Mouse (Mus musculus): ENCODE results near the gene Senp6.
"Not testable (repeated sequence)": the region's sequence is repeated elsewhere in the genome, so short reads cannot be mapped to it uniquely, and the experiment has no call there.

The Senp6 gene

GRCm38 (mm10) chr9:80074949-80075348 lies 8.2 kb downstream of the Senp6 start:
- no peak for DNase-seq (ENCODE audit: low spot score)

DNA sequence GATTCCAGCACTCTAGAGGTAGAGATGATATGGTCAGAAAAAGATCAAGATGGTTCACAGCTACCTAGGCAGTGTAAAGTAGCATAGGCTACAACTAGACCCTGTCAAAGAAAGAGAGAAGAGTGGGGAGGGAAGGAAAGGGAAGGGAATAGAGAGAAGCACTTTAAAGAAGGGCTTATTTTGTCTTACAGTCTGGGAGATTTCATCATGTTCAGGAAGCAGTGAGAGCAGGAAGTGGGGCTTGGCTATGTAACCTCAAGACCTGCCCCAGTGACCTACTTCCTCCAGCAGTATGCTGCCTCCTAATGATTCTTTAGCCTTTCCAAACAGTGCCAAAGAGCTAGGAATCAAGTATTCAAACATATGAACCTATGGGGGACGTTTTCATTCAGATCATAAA lies 14.2 kb downstream of the Senp6 start:
- DNase-seq (ENCODE audit: low spot score) = no peak

DNA sequence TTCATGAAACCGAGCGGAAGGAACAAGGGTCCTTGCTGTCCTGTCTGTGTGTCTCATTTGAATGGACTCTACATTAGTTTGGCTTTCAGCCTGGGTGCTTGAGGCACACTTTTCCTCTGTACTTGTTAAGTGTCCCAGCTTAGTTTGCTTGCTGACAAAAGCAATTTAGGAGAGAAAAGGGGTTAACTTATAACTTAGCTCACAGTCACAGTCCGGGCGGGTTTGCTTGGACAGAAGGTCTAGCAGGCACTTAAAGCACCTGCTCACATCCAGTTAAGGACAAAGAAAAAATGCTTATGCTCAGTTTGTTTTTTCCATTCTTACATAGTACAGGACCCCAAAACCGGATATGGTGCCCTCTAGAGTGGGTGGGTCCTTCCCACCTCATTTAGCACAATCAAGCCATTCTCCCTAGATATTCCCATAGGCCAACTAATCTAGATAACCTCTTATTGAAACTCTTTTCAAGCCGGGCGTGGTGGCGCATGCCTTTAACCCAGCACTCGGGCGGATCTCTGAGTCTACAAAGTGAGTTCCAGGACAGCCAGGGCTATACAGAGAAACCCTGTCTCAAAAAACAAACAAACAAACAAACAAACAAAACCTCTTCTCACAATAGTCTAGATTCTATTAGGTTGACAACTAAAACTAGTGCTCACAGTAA lies 17.9 kb downstream of the Senp6 start:
- no peak for DNase-seq (ENCODE audit: low spot score)

DNA sequence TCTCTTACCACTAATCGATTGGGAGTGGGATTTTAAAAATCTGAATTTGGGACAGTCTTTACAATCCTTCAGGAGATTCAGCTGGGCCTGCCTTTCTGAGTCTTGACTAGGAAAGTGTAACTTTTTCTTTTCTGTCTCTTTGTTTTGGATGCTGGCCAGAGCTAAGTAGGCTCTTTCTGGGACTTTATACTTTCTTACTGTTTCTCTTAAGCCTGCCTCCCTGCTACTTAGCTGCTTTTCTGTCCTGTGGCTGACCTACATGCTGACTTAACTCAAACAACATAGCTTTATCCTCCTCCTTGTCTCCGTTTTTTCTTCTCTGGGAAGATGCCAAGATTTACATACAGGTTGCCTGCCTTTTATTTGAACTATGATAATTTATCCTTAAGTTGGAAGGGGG lies 19.0 kb downstream of the Senp6 start:
- DNase-seq (ENCODE audit: low spot score) = no peak

DNA sequence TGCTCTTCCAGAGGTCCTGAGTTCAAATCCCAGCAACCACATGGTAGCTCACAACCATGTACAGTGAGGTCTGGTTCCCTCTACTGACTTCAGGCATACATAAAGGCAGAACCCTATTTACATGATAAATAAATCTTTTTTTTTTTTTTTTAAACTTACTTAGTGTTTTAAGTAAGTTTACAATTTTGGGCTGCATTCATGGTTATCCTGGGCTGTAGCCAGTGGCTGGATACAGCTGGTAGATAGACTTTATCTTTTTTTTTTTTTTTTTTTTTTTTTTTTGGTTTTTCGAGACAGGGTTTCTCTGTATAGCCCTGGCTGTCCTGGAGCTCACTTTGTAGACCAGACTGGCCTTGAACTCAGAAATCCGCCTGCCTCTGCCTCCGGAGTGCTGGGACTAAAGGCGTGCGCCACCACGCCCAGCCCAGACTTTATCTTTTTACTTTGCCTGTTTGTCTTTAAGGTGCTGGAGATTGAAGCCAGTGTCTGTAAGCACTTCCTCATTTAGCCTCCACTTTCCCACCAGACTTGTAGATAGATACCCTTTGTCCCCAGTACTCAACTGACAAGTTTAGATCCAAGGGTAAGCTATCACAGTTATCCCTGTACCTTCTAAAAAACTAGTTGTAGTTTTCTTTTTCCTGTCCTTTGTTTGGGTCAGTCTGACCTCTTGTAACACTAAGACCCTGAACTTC lies 19.7 kb downstream of the Senp6 start:
- not testable (repeated sequence) for DNase-seq (ENCODE audit: low spot score)

GRCm38 (mm10) chr9:80089409-80089808 lies 22.7 kb downstream of the Senp6 start:
- DNase-seq (ENCODE audit: low spot score) = no peak

- DNase-seq (ENCODE audit: low spot score) = no peak
These were observed 29.6 kb downstream of the Senp6 start for GRCm38 (mm10) chr9:80096325-80096724.

DNA sequence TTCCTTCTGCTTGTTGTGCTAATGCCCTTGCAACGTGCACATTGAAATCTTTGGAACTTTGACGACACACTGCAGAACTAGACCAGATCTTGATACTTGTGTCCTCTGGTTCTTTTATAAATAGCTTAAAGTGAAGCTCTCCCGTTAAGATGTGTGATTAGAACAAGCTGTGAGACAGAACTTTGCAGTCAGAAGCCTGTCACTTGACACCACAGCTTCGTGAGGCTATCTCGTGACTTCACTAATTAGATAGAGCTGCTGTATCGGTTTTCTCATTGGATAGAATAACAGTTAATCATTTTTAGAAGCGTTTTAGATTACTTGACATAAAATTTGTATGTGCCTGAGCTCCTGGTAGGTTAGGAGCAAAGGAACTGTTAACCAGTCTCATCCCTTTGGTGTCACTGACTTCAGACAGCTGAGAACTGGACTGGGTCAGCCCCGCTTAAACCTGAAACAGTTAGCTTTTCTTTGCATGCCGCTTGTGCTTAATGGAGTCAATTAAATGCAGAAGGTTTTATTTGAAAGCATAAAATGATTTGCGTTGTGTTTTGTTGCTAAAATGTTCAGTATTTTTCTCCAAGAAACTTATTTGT lies 79.4 kb downstream of the Senp6 start:
- peak; percentile 34 for DNase-seq (ENCODE audit: low spot score)

DNA sequence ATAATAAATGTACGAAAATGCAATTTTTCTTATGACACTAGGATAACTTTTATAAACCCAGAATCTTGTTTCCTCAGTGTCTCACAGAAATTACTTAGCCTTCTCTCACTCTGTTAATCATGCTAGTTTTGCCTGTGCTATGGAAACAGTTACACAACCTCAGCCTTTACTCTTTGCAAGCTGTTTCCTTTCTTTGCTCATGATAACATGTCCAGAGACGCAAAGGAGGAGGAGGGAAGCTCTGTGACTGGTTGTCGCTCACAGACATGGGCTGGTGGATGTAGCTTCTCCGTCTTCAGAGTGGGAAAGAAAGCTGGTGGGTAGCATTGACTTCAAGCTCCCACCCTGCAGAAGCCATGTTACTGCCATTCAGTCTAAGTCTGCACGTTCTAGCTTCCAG lies 82.9 kb downstream of the Senp6 start:
- DNase-seq (ENCODE audit: low spot score) = no peak

GRCm38 (mm10) chr9:80155277-80155676 lies 88.6 kb downstream of the Senp6 start:
- DNase-seq (ENCODE audit: low spot score) = no peak

DNA sequence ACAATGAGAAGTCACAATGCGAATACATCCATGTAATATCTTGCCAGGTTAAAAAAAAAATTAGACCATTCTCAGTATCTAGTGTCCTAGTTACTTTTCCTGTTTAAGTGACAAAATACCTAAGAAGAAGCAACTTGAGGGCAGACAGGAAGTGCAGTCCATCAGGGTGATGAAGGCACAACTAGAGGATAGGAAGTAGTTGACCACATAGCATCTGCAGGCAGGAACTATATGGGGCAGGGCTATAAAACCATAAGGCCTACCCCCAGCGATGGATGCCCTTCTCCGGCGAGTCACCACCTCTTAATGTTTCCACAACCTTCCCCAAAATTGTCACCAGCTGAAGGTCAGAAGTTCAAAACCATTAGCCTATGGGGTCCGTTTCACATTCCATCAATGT lies 90.1 kb downstream of the Senp6 start:
- no peak for DNase-seq (ENCODE audit: low spot score)

GRCm38 (mm10) chr9:80157840-80158465 lies 91.2 kb downstream of the Senp6 start:
- DNase-seq (ENCODE audit: low spot score) = no peak

DNA sequence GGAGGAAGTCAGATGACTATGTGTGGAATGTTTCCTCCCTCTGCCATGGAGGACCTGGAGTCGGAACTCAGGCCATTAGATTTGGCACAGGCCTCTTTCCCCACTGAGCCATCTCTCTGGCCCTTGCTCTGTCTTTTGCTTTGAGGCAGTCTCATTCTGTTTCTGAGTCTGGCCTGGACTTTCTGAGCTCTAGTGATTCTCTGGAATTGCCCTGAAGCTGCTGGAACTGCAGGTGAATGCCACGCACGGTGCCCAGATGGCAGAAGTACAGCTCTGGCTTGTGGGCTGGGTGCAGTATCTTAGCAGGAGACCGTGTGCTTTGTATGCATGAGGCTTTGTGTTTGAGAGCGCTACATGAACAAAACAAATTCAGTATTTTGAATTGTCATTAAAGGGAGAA lies 92.2 kb downstream of the Senp6 start:
- DNase-seq (ENCODE audit: low spot score) = no peak

DNA sequence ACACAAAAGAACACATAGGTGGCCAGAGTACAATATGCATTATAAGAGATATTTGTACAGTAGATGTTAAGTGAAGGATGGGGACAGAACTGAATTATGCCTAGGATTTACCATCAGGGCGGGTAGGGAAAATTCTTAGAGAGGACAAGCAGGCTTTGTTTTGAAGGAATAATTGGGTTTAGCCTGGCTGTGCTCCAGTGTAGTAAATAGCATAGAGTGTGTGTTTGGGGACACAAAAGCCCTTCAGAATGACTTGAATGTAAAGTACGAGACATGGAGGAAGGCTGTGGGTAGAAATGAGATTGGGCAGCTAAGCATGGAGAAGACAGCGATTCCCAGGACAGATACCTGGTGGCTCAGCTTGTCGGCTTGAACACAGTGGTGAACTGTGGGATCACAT lies 94.7 kb downstream of the Senp6 start:
- DNase-seq (ENCODE audit: low spot score) = no peak

DNA sequence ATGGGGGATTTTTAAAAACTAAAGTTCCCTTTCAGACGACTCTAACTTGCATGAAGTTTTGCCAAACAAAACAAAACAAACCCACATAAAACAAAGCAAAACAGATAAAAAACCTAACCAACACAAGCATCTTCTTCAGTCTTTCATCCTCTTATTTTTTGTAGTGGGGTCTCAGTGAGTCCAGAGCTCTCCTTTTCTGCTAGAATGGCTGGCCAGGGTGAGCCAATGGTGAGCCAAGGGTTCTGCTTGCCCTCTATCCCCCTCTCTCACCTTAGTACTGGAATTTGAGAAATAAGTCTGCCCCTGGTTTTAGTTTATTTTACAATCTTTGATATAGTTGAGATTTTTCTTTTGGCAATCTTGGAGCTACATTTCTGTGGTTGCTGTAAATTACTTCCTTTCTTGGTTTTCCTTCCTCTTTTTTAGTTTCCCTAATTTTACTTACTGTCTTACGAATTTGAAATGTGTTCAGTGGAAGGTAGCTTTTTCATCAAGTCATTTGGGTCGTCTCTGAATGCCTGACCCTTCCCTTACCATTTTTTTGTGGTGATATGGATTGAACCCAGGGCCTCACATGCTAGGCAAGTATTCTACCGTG lies 96.5 kb downstream of the Senp6 start:
- DNase-seq (ENCODE audit: low spot score) = no peak

- DNase-seq (ENCODE audit: low spot score) = no peak
These were observed 97.5 kb downstream of the Senp6 start for GRCm38 (mm10) chr9:80164191-80164590.

DNA sequence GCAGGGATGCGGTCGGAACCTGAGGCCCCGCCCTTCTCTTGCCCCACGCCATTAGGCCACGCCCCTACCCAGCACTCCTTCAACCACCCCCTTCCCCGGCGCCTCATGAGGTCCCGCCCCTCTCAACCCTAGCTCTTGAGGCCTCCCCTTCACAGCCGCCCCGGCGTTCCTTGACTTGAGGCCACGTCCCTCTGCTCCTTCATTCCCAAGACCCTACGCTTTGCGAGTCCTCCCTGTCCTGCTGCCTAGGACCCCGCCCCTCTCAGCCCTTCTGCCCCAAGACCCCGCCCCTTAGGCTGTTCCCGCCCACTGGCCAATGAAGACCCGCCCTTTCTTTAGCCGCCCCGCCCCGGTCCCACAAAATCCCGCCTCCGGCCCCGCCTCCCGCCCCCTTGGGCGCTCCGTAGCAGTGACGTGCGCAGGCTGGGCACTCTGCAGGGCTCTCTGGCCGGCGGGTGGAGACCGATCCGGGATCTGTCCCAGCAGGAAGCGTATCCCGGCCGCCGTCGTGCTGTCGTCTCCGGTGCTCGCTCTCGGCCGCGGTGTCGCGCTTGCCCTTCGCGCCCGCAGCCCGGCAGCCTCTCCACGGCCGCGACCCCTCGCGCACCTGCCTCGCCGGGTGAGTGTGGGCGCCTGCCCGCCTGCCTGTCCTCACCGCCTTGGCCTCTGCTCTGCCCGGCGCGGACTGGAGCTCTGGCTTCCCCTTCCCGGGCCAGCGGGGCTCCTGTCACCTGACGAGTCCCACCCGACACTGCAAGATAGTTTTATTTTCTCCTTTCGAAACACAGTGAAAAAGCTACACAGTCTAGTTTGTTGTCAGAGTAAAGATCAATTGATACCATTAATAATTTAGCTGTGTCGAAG lies 98.1 kb downstream of the Senp6 start, which contains the start of gene Myo6:
TSS of gene Myo6 (plus strand) at position 421 of the 864 bp plus-strand sequence.
- DNase-seq (ENCODE audit: low spot score) = peak; percentile 85

- DNase-seq (ENCODE audit: low spot score) = no peak
These were observed 99.0 kb downstream of the Senp6 start for GRCm38 (mm10) chr9:80165690-80166089.

DNA sequence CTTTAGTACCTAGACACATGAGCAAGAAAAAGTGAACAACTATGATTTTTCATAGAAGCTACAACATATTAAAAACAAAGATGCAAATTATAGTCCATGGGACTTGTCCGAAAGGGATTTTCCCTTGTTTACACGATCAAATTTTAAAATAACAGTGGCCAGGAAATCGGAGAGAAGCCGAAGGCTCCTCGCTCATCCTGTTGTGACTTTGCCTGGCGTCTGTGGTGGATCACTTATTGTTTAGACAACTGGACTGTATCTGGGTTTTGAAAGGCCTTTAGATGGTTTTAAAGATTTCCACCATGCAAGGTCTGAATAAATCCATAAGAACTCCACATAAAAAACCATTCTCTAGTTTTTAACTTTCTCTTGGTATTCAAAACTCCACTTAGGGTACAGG lies 99.7 kb downstream of the Senp6 start:
- DNase-seq (ENCODE audit: low spot score) = no peak

DNA sequence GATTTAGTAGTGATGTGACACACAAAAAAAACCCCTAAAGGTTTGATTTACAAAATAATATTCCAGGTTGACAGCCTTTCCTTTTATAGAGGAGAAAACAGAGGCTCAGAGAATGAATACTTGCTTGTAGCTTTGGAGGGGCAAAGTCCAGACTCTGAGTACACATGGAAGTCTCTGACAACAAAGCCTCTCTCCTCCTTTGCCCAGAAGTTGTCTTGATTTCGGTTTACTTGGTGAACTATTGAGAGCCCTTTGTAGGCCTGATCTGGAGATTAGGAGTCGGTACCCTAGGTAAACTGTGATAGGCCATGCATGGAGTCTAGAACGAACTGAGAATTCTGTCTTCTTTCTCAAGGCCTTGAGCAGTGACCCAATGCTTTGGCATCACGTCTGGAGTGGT lies 100.4 kb downstream of the Senp6 start:
- no peak for DNase-seq (ENCODE audit: low spot score)

DNA sequence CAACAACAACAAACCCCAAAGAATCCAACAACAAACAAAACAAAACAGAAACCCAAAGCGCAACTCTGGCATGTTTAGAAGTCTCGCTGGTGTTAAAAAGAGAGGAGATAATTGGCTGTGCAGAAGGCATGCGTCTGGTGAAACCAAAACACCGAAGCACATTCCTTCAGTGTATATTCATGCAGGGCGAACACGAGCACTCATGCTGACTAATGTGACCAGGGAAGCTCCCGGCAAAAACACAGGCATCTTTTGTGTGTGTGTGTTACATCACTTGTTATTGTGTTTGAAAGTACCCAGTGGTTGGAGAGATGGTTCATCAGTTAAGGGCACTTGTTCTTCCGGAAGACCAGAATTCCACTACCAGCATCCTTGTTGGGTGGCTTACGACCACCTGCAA lies 102.8 kb downstream of the Senp6 start:
- DNase-seq (ENCODE audit: low spot score) = no peak

DNA sequence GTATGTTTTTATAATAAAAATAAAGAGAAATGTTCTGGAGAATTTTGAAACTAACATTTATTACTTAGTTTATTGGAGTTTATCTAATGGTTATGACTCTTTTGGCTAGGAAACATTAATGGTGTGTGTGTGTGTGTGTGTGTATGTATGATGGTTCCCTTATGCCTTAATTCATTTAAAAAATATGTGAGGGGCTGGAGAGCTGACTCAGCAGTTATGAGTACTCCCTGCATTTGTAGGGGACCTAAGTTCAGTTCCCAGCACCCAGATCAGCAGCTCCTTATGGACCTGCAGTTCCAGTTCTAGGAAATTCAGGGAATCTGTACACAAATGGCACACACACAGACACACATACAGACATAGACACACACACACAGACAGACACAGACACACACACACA lies 104.5 kb downstream of the Senp6 start:
- no peak for DNase-seq (ENCODE audit: low spot score)
